Mouse (Mus musculus) brain, embryonic 14.5 days (tissue): ENCODE results near the gene Agpat3. TPM values are rescaled to one million over a fixed set of nuclear protein-coding genes. Genes with fewer than 3 reads are reported as not detected.

Experiments
- DNase-seq: peaks from one replicate; pipeline ENCODE4 v3.0.0-alpha.2; 2011; ENCODE audit warnings: low read depth
- CTCF ChIP-seq: fragments of 200-500 bp; IDR thresholded peaks from 2 replicates; pipeline ENCODE4 v1.5.1; 2012; ENCODE audit warnings: inconsistent platforms, mild to moderate bottlenecking, moderate library complexity, borderline replicate concordance; ENCODE audit not compliant: insufficient read depth, insufficient read length; ENCODE audit errors: extremely low read depth
- POLR2A ChIP-seq: fragments of 200-500 bp; IDR thresholded peaks from 2 replicates; pipeline ENCODE4 v1.6.1; 2012; ENCODE audit warnings: mild to moderate bottlenecking, inconsistent platforms, borderline replicate concordance; ENCODE audit not compliant: poor library complexity, insufficient read depth, insufficient read length, severe bottlenecking; ENCODE audit errors: extremely low read depth
- polyA plus RNA-seq: library from polyadenylated mRNA; depleted of rRNA; stranded (reverse); fragments of >200 nt; gene quantifications from 2 replicates; pipeline ENCODE4 v1.2.3, GENCODE M21; 2012

Gene Agpat3
- polyA plus RNA-seq, 1 experiment, result 95.2 TPM

- no peak for TF ChIP-seq CTCF
- TF ChIP-seq POLR2A, result no peak
- no peak for DNase-seq
These were observed 6.0 kb upstream of the Agpat3 start for GRCm38 (mm10) chr10:78358266-78358665.

- TF ChIP-seq CTCF, result no peak
- TF ChIP-seq POLR2A, result no peak
- DNase-seq, result no peak
These were observed 5.5 kb upstream of the Agpat3 start for GRCm38 (mm10) chr10:78357742-78358141.

GRCm38 (mm10) chr10:78355931-78356593 is 3.8 kb upstream of the Agpat3 start:
- DNase-seq, result no peak
- no peak for TF ChIP-seq POLR2A
- no peak for TF ChIP-seq CTCF

GRCm38 (mm10) chr10:78353196-78353595 is 907 bp upstream of the Agpat3 start:
- TF ChIP-seq CTCF (no peak), POLR2A (no peak)
- DNase-seq, result no peak

- TF ChIP-seq CTCF (no peak), POLR2A (no peak)
- DNase-seq, result no peak
These were observed 359 bp upstream of the Agpat3 start for GRCm38 (mm10) chr10:78352666-78353030.

- peak; percentile 10 for DNase-seq
- TF ChIP-seq CTCF (no peak), POLR2A (no peak)
These were observed 764 bp downstream of the Agpat3 start for GRCm38 (mm10) chr10:78351564-78351886.

GRCm38 (mm10) chr10:78350796-78351556 is 1.3 kb downstream of the Agpat3 start:
- peak; percentile 9 for DNase-seq
- TF ChIP-seq POLR2A (no peak), CTCF (no peak)

GRCm38 (mm10) chr10:78349464-78350165 is 2.7 kb downstream of the Agpat3 start:
- no peak for DNase-seq
- TF ChIP-seq CTCF (no peak), POLR2A (no peak)

- no peak for DNase-seq
- no peak for TF ChIP-seq POLR2A
- no peak for TF ChIP-seq CTCF
These were observed 4.1 kb downstream of the Agpat3 start for GRCm38 (mm10) chr10:78348211-78348610.

GRCm38 (mm10) chr10:78347486-78347885 is 4.8 kb downstream of the Agpat3 start:
- no peak for DNase-seq
- TF ChIP-seq CTCF (no peak), POLR2A (no peak)

- DNase-seq, result no peak
- TF ChIP-seq CTCF (no peak), POLR2A (no peak)
These were observed 6.8 kb downstream of the Agpat3 start for GRCm38 (mm10) chr10:78345466-78345865.
